ENCODE assay signal across 8 mouse cellular contexts in genomic region chr7:143070506-143071070, GRCm38 (mm10). TPM values are rescaled to one million over a fixed set of nuclear protein-coding genes. Genes with fewer than 3 reads are reported as not detected.
A peak's percentile ranks its signal among the peaks of the same experiment; 100 is the strongest.
DNase-seq lines count a peak whose midpoint lies in the region; ATAC-seq and TF ChIP-seq lines count a peak whose summit lies in the region.

No protein-coding gene starts in this region.

- H3K9me3 ChIP-seq in heart, embryonic 12.5 days (replicated peaks): no peaks in the 10 kb centered on the region
- no peaks in the 10 kb centered on the region for H3K9me3 ChIP-seq in ES-Bruce4 (replicated peaks; ENCODE audit: control insufficient read depth, insufficient read depth, low read length, poor library complexity, severe bottlenecking)
- no peaks in the 10 kb centered on the region for H3K9me3 ChIP-seq in forebrain, embryonic 14.5 days (replicated peaks; ENCODE audit: control insufficient read depth, low read length)
- H3K9me3 ChIP-seq in liver, embryonic 16.5 days (replicated peaks; ENCODE audit: control insufficient read depth, low read length): no peaks in the 10 kb centered on the region

- peak overlapping the region; percentile 82 for H3K4me3 ChIP-seq in heart, embryonic 12.5 days
- peak overlapping the region; percentile 90 for H3K4me3 ChIP-seq in ES-Bruce4 (ENCODE audit: low read depth, low read length)
- H3K4me3 ChIP-seq in forebrain, embryonic 14.5 days (ENCODE audit: low read depth, low read length): peak overlapping the region; percentile 80
- peak overlapping the region; percentile 81 for H3K4me3 ChIP-seq in liver, embryonic 16.5 days (ENCODE audit: low read depth, low read length)

- H3K36me3 ChIP-seq in heart, embryonic 12.5 days: peaks cover 36% of the 10 kb centered on the region
- peaks cover 18% of the 10 kb centered on the region for H3K36me3 ChIP-seq in ES-Bruce4 (ENCODE audit: control insufficient read depth, insufficient read depth, low read length, poor library complexity, severe bottlenecking)
- peaks cover 26% of the 10 kb centered on the region for H3K36me3 ChIP-seq in forebrain, embryonic 14.5 days (ENCODE audit: control insufficient read depth, insufficient read depth, low read length)
- peaks cover 2% of the 10 kb centered on the region; the same call in 1 of the 2 replicates for H3K36me3 ChIP-seq in liver, embryonic 16.5 days (ENCODE audit: control insufficient read depth, insufficient read depth)

- no peak for ATAC-seq in heart, embryonic 12.5 days (ENCODE audit: insufficient number of reproducible peaks, low FRiP score)
- ATAC-seq in forebrain, embryonic 14.5 days: no peak
- ATAC-seq in liver, embryonic 16.5 days (ENCODE audit: low read depth): no peak
- ATAC-seq in megakaryocyte progenitor cell, adult 5-6 weeks (replicated peaks; ENCODE audit: poor library complexity): no peak

- intact Hi-C loops in heart, postnatal 14 days (cut with DNase I): loop anchor here (5.0 kb wide), 1 partner anchor 63 kb away; the partner anchor contains the start of gene Tspan32

- peaks cover 24% of the 10 kb centered on the region for H3K4me1 ChIP-seq in heart, embryonic 12.5 days (replicated peaks)
- no peaks in the 10 kb centered on the region for H3K4me1 ChIP-seq in ES-Bruce4 (ENCODE audit: control insufficient read depth, insufficient read depth, low read length)
- H3K4me1 ChIP-seq in forebrain, embryonic 14.5 days (ENCODE audit: control insufficient read depth, insufficient read depth, low read length): peaks cover 15% of the 10 kb centered on the region
- H3K4me1 ChIP-seq in liver, embryonic 16.5 days (ENCODE audit: control insufficient read depth, low read depth, low read length): peaks cover 15% of the 10 kb centered on the region

- peak overlapping the region; percentile 97 for H3K4me2 ChIP-seq in heart, embryonic 12.5 days
- peak overlapping the region; percentile 96 for H3K4me2 ChIP-seq in forebrain, embryonic 14.5 days (ENCODE audit: low read length)
- H3K4me2 ChIP-seq in liver, embryonic 16.5 days (ENCODE audit: low read depth, low read length): peak overlapping the region; percentile 90

- H3K9ac ChIP-seq in heart, embryonic 12.5 days: peak overlapping the region; percentile 85
- H3K9ac ChIP-seq in ES-Bruce4 (ENCODE audit: low read depth, poor library complexity, severe bottlenecking): 0 out of 2 replicates have a peak overlapping the region, but pooled peaks have one; percentile 64
- H3K9ac ChIP-seq in forebrain, embryonic 14.5 days (ENCODE audit: low read length): peak overlapping the region; percentile 91
- peak overlapping the region; percentile 76 for H3K9ac ChIP-seq in liver, embryonic 16.5 days (ENCODE audit: low read depth, low read length)

- no peak for TF ChIP-seq CTCF in ES-Bruce4 (IDR thresholded peaks at IDR 0.05; ENCODE audit: low read depth, low read length)

- TF ChIP-seq EP300 in ES-Bruce4 (IDR thresholded peaks at IDR 0.05; ENCODE audit: insufficient read depth, low read depth, low read length): no peak

- WGBS in heart, embryonic 12.5 days: 89% methylated on average over 10 of the region's 10 CpGs
- WGBS in forebrain, embryonic 14.5 days: 89% methylated on average over 10 of the region's 10 CpGs
- 87% methylated on average over 10 of the region's 10 CpGs for WGBS in liver, embryonic 16.5 days (ENCODE audit: insufficient replicate concordance)

- H3K27me3 ChIP-seq in heart, embryonic 12.5 days (replicated peaks): 0 out of 2 replicates have a peak, but pooled peaks cover 4% of the 10 kb centered on the region
- no peaks in the 10 kb centered on the region for H3K27me3 ChIP-seq in ES-Bruce4 (ENCODE audit: control insufficient read depth, insufficient read depth, low read length, poor library complexity, severe bottlenecking)
- no peaks in the 10 kb centered on the region for H3K27me3 ChIP-seq in forebrain, embryonic 14.5 days (replicated peaks; ENCODE audit: control insufficient read depth, insufficient read depth, low read length)
- H3K27me3 ChIP-seq in liver, embryonic 16.5 days (ENCODE audit: control insufficient read depth, insufficient read depth, low read depth, low read length): no peaks in the 10 kb centered on the region

- no peak overlapping the region for H3K27ac ChIP-seq in heart, embryonic 12.5 days (ENCODE audit: poor library complexity, severe bottlenecking)
- no peak overlapping the region for H3K27ac ChIP-seq in ES-Bruce4 (ENCODE audit: insufficient read depth, low read length)
- no peak overlapping the region for H3K27ac ChIP-seq in forebrain, embryonic 14.5 days (ENCODE audit: low read depth, low read length)
- H3K27ac ChIP-seq in liver, embryonic 16.5 days (ENCODE audit: low read length): no peak overlapping the region

- DNase-seq in heart, postnatal 14 days: no peak
- no peak for DNase-seq in forebrain, embryonic 14.5 days (ENCODE audit: low spot score)
- no peak for DNase-seq in layer of hippocampus, adult 11-12 months (ENCODE audit: low spot score)
- no peak for DNase-seq in c-Kit-positive CD71-positive TER-119-positive erythroid progenitor cells, embryonic 14.5 days (ENCODE audit: low spot score)

- no peak for TF ChIP-seq POLR2A in ES-Bruce4 (IDR thresholded peaks at IDR 0.05; ENCODE audit: insufficient read depth, low read length)

RNA-seq across cellular contexts. Expression of gene Tssc4, which starts 1.5 kb away (rescaled TPM):
- polyA plus RNA-seq in heart, embryonic 12.5 days (2016; fragmentation: Nextera tagmentation; extraction: Ambion mirVana): 57.1 and 61.7 TPM in 2 replicates
- total RNA-seq in heart, postnatal 14 days (2021): 10 to 100 TPM; 19.0 to 20.7 TPM
- polyA plus RNA-seq in ES-Bruce4 (2011; ENCODE audit: insufficient read depth, insufficient read length, low read depth, missing spikeins): 18.2 and 21.0 TPM in 2 replicates
- 97.5 and 106 TPM in 2 replicates for polyA plus RNA-seq in forebrain, embryonic 14.5 days (2014; fragmentation: Nextera tagmentation; extraction: Ambion mirVana)
- 33.7 and 34.1 TPM in 2 replicates for polyA plus RNA-seq in liver, embryonic 16.5 days (2015; fragmentation: Nextera tagmentation; extraction: Ambion mirVana)
- 18.7 and 23.5 TPM in 2 replicates for total RNA-seq in megakaryocyte progenitor cell, adult 5-6 weeks (2015)
- total RNA-seq in megakaryocyte progenitor cell, adult 5-6 weeks (2017): 26.8 and 33.7 TPM in 2 replicates

RNA-seq across cellular contexts. Expression of gene Cd81, which starts 18.0 kb away (rescaled TPM):
- 701 and 712 TPM in 2 replicates for polyA plus RNA-seq in heart, embryonic 12.5 days (2016; fragmentation: Nextera tagmentation; extraction: Ambion mirVana)
- 100 to 1,000 TPM; 505 to 506 TPM for total RNA-seq in heart, postnatal 14 days (2021)
- polyA plus RNA-seq in ES-Bruce4 (2011; ENCODE audit: insufficient read depth, insufficient read length, low read depth, missing spikeins): 392 and 406 TPM in 2 replicates
- 343 and 345 TPM in 2 replicates for polyA plus RNA-seq in forebrain, embryonic 14.5 days (2014; fragmentation: Nextera tagmentation; extraction: Ambion mirVana)
- 139 and 152 TPM in 2 replicates for polyA plus RNA-seq in liver, embryonic 16.5 days (2015; fragmentation: Nextera tagmentation; extraction: Ambion mirVana)
- 118 and 140 TPM in 2 replicates for total RNA-seq in megakaryocyte progenitor cell, adult 5-6 weeks (2015)
- total RNA-seq in megakaryocyte progenitor cell, adult 5-6 weeks (2017): 121 and 181 TPM in 2 replicates

RNA-seq across cellular contexts. Expression of gene Trpm5, which starts 23.9 kb away (rescaled TPM):
- polyA plus RNA-seq in heart, embryonic 12.5 days (2016; fragmentation: Nextera tagmentation; extraction: Ambion mirVana): 3.8 and 4.3 TPM in 2 replicates
- under 1 TPM; 0.12 TPM for total RNA-seq in heart, postnatal 14 days (2021)
- not detected in 2 replicates for polyA plus RNA-seq in ES-Bruce4 (2011; ENCODE audit: insufficient read depth, insufficient read length, low read depth, missing spikeins)
- 1.4 and 2.0 TPM in 2 replicates for polyA plus RNA-seq in forebrain, embryonic 14.5 days (2014; fragmentation: Nextera tagmentation; extraction: Ambion mirVana)
- polyA plus RNA-seq in liver, embryonic 16.5 days (2015; fragmentation: Nextera tagmentation; extraction: Ambion mirVana): 0.78 and 0.83 TPM in 2 replicates
- total RNA-seq in megakaryocyte progenitor cell, adult 5-6 weeks (2015): not detected in 2 replicates
- total RNA-seq in megakaryocyte progenitor cell, adult 5-6 weeks (2017): not detected in 2 replicates

RNA-seq across cellular contexts. Expression of gene Kcnq1, which starts 35.6 kb away (rescaled TPM):
- 12.9 and 15.8 TPM in 2 replicates for polyA plus RNA-seq in heart, embryonic 12.5 days (2016; fragmentation: Nextera tagmentation; extraction: Ambion mirVana)
- 10 to 100 TPM; 32.1 to 32.5 TPM for total RNA-seq in heart, postnatal 14 days (2021)
- polyA plus RNA-seq in ES-Bruce4 (2011; ENCODE audit: insufficient read depth, insufficient read length, low read depth, missing spikeins): not detected in 2 replicates
- 0.90 and 2.1 TPM in 2 replicates for polyA plus RNA-seq in forebrain, embryonic 14.5 days (2014; fragmentation: Nextera tagmentation; extraction: Ambion mirVana)
- 0.36 and 0.65 TPM in 2 replicates for polyA plus RNA-seq in liver, embryonic 16.5 days (2015; fragmentation: Nextera tagmentation; extraction: Ambion mirVana)
- total RNA-seq in megakaryocyte progenitor cell, adult 5-6 weeks (2015): not detected in 2 replicates
- total RNA-seq in megakaryocyte progenitor cell, adult 5-6 weeks (2017): not detected in 2 replicates
